Mouse (Mus musculus): ENCODE data around the gene Luc7l3.

- TF ChIP-seq CTCF (IDR thresholded peaks at IDR 0.05; ENCODE audit: insufficient read depth, low read length): no peak
- no peak for TF ChIP-seq POLR2A (IDR thresholded peaks at IDR 0.05; ENCODE audit: borderline replicate concordance, extremely low read depth, low read depth, low read length)
Observed at GRCm38 (mm10) chr11:94255733-94256132, 66.1 kb downstream of the Luc7l3 start.

Data from lung, adult 2 months (tissue).